ENCODE assay signal across 8 mouse cellular contexts in the genomic region with DNA sequence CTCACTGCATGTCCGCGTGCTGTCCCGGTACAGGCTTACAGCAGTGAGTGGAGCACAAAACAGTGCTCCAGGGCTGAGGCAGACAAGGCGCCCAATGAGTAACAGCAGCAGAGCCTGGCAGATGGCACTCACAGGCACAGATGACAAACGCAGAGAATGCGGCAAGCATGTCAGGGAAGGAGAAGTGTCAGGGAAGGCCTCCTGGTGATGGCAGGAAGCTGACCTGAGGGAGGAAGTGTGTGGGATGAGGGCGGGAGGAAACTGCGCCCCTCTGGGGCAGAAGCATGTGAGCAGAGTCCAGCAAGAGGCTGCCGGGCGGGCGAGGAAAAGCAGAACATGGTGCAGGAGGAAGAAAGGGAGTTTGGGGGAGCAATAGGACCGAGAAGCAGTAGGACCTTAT.
A peak's percentile ranks its signal among the peaks of the same experiment; 100 is the strongest.
DNase-seq lines count a peak whose midpoint lies in the region; ATAC-seq and TF ChIP-seq lines count a peak whose summit lies in the region.

No protein-coding gene starts in this region.

- no peak for TF ChIP-seq EP300 in ES-Bruce4 (IDR thresholded peaks at IDR 0.05; ENCODE audit: insufficient read depth, low read depth, low read length)

- no peak for ATAC-seq in megakaryocyte-erythroid progenitor cell, adult 5-6 weeks (replicated peaks; ENCODE audit: low FRiP score, low TSS enrichment, poor library complexity, severe bottlenecking)
- ATAC-seq in kidney, embryonic 16.5 days (ENCODE audit: low FRiP score, low TSS enrichment), result no peak; the same call in 1 of the 2 replicates

- WGBS in cerebellum, adult 2 months, result 18% methylated on average over 12 of the region's 12 CpGs
- 45% methylated on average over 12 of the region's 12 CpGs for WGBS in kidney, embryonic 16.5 days

- no peak overlapping the region for H3K9ac ChIP-seq in ES-Bruce4 (ENCODE audit: low read depth, poor library complexity, severe bottlenecking)
- no peak overlapping the region for H3K9ac ChIP-seq in kidney, embryonic 16.5 days (replicated peaks; ENCODE audit: low read length)

- H3K27ac ChIP-seq in ES-Bruce4 (ENCODE audit: insufficient read depth, low read length), result no peak overlapping the region
- H3K27ac ChIP-seq in cerebellum, adult 2 months (ENCODE audit: insufficient read depth, low read length), result peak overlapping the region; percentile 30
- no peak overlapping the region for H3K27ac ChIP-seq in kidney, embryonic 16.5 days (ENCODE audit: low read length)

- H3K4me1 ChIP-seq in ES-Bruce4 (ENCODE audit: control insufficient read depth, insufficient read depth, low read length), result peaks cover 4% of the 10 kb centered on the region
- peaks cover 29% of the 10 kb centered on the region for H3K4me1 ChIP-seq in cerebellum, adult 2 months (ENCODE audit: control insufficient read depth, insufficient read depth, low read length)
- H3K4me1 ChIP-seq in kidney, embryonic 16.5 days (ENCODE audit: insufficient read depth, low read length), result peaks cover 8% of the 10 kb centered on the region; the same call in 1 of the 2 replicates

- no peaks in the 10 kb centered on the region for H3K9me3 ChIP-seq in ES-Bruce4 (replicated peaks; ENCODE audit: control insufficient read depth, insufficient read depth, low read length, poor library complexity, severe bottlenecking)
- H3K9me3 ChIP-seq in kidney, embryonic 16.5 days (ENCODE audit: low read length), result no peaks in the 10 kb centered on the region

- TF ChIP-seq POLR2A in ES-Bruce4 (IDR thresholded peaks at IDR 0.05; ENCODE audit: insufficient read depth, low read length), result no peak
- no peak for TF ChIP-seq POLR2A in cerebellum, adult 2 months (IDR thresholded peaks at IDR 0.05; ENCODE audit: borderline replicate concordance, insufficient read depth, low read length)

- peaks cover 12% of the 10 kb centered on the region for H3K36me3 ChIP-seq in ES-Bruce4 (ENCODE audit: control insufficient read depth, insufficient read depth, low read length, poor library complexity, severe bottlenecking)
- H3K36me3 ChIP-seq in kidney, embryonic 16.5 days (ENCODE audit: insufficient read depth, low read length), result peaks cover 44% of the 10 kb centered on the region

- no peak overlapping the region for H3K4me2 ChIP-seq in kidney, embryonic 16.5 days (replicated peaks; ENCODE audit: low read depth, low read length)

- no peaks in the 10 kb centered on the region for H3K27me3 ChIP-seq in ES-Bruce4 (ENCODE audit: control insufficient read depth, insufficient read depth, low read length, poor library complexity, severe bottlenecking)
- no peaks in the 10 kb centered on the region for H3K27me3 ChIP-seq in cerebellum, adult 2 months (ENCODE audit: control insufficient read depth, insufficient read depth, low read length)
- H3K27me3 ChIP-seq in kidney, embryonic 16.5 days (ENCODE audit: insufficient read depth, low read length), result no peaks in the 10 kb centered on the region

- peak overlapping the region; percentile 2; the same call in 1 of the 2 replicates for H3K4me3 ChIP-seq in ES-Bruce4 (ENCODE audit: low read depth, low read length)
- H3K4me3 ChIP-seq in cerebellum, adult 2 months (replicated peaks; ENCODE audit: insufficient read depth, low read depth, low read length), result no peak overlapping the region
- H3K4me3 ChIP-seq in kidney, embryonic 16.5 days (ENCODE audit: low read length), result no peak overlapping the region

- intact Hi-C loops in gastrocnemius, postnatal 14 days (cut with DNase I; ENCODE audit: low total_unique reads), result no loop called here

- TF ChIP-seq CTCF in ES-Bruce4 (IDR thresholded peaks at IDR 0.05; ENCODE audit: low read depth, low read length), result no peak
- no peak; the same call in 1 of the 2 replicates for TF ChIP-seq CTCF in cerebellum, adult 2 months (IDR thresholded peaks at IDR 0.05; ENCODE audit: borderline replicate concordance, insufficient read depth, low read depth, low read length)

- peak; percentile 16 for DNase-seq in gastrocnemius, postnatal 14 days
- no peak for DNase-seq in gastrocnemius, adult 8-10 months (ENCODE audit: low spot score in 2 of 2)
- DNase-seq in cerebellum, adult 2 months, result peak; percentile 70 to 79
- DNase-seq in layer of hippocampus, adult 18-20 months (ENCODE audit: low spot score in 2 of 2), result peak; percentile 58 to 82
- no peak for DNase-seq in right cerebral cortex, adult 18-20 months

Comparison
In these comparisons a context has a peak if more than half of its experiments do, and no peak if none do; other contexts are left out.
1. DNase-seq: peak in gastrocnemius, postnatal 14 days (single experiment), cerebellum, adult 2 months (2 of 2) and layer of hippocampus, adult 18-20 months (2 of 2); none in gastrocnemius, adult 8-10 months (0 of 2) and right cerebral cortex, adult 18-20 months (single experiment).